Mouse (Mus musculus): ENCODE data around the gene Smyd5.

Gene Smyd5

DNA sequence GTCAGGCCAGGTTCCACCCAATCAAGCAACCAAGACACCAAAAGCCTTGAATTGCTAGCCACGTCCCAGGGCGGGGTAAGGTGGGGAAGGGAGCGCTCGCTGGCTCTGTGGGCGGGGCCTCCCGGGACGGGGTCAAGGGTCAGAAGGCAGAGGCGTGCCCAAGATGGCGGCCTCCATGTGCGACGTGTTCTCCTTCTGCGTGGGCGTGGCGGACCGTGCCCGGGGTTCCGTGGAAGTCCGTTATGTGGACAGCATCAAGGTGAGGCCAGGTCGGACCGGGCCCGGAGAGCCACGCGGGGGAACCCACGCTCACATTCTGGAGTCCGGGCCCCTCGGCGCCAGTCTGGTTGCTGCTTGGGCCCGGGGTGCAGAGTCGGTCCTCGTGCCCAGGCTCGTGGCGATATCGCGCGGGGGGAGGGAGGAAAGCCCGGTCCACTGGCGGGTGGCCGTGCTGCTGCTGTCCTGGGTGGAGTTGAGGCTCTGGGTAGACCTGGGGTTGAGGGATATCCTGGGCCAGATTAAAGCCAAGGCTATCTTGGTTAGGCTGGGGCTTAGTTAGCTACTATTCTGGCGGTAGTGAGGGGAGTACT lies at the start of gene Smyd5:
Gene Smyd5, plus strand, starts transcription at position 148 of the 590 bp plus-strand sequence.
- DNase-seq (ENCODE audit: low spot score) = peak; percentile 76

DNA sequence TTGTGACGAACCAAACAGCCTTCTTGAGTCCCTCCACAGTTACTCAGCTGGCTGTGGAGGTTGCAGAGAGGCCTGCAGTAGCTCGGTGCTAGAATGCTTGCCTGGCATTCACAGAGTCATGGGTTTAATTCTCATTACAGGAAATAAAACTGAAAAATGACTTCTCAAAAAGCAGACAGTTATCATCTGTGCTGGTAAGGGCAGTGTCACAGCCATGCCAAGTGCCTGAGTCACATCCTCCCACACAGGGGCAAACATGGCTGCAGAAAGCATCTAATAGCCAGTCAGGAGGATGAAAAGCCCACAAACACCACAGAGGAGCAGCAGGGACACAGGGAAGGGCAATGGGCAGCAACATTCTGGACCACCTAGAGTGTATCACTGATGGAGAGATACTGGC lies 49.0 kb upstream of the Smyd5 start:
- DNase-seq (ENCODE audit: low spot score) = no peak

DNA sequence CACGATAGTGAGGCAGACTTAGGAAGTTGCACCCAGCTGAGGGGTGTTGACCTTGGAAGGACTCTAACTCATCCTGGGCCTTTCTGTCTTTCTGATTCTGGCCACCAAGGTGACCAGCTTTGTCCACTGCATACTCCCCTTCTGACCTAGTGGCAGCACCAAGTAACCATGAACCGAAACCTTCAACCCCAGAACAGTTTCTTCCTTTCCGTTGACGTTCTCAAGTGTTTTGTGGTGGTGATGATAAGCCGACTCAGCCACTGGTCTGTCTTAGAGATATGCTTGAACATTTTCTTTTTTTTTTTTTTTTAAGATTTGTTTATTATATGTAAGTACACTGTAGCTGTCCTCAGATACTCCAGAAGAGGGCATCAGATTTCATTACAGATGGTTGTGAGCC lies 43.2 kb upstream of the Smyd5 start:
- DNase-seq (ENCODE audit: low spot score) = no peak

DNA sequence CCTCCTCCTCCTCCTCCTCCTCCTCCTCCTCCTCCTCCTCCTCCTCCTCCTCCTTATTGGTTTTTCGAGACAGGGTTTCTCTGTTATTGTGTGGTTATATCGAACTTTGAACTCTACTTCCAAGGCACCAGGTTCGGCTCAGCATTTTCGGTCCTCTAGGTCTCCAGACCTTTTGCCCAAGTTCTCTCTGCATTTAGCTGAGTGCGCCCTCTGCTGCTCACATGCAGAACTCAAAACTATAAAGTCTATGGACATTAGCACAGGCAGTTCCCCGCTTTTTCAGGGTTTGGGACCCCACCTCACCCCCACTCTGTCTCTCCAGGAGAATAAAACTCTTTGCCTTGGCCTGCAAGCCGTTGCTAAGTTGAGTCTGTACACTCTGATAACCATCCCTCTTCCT lies 40.0 kb upstream of the Smyd5 start:
- DNase-seq (ENCODE audit: low spot score) = no peak

DNA sequence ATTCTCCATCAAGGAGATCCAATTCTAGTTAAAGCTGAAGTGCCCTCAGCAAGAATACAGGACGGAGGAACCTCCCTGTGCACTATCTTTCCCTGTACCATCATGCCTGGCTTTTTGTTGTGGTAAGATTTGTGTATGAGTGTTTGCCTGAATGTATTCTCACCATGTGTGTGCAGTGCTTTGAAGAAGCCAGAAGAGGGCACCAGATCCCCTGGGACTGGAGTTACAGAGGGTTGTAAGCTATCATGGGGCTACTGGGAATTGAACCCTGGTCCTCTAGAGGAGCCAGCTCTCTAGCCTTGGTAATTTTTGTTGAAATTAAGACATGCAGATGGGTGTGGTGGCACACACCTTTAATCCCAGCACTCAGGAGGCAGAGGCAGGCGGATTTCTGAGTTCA lies 36.4 kb upstream of the Smyd5 start:
- DNase-seq (ENCODE audit: low spot score) = no peak

DNA sequence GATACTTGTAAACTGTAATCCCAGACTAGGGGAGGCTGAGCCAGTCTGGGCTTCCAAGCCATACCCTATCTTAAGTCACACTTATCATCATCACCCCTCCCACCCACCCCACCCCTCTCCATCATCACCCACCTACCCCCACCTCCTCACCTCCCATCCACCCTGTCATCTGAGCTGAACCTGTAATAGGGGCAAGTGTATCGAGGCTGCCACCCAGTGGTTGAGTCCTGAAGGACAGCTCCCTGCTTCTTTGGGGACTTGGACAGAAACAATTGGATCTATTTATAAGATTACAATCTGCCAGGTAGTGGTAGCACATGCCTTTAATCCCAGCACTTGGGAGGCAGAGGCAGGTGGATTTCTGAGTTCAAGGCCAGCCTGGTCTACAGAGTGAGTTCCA lies 34.6 kb upstream of the Smyd5 start:
- no peak for DNase-seq (ENCODE audit: low spot score)

DNA sequence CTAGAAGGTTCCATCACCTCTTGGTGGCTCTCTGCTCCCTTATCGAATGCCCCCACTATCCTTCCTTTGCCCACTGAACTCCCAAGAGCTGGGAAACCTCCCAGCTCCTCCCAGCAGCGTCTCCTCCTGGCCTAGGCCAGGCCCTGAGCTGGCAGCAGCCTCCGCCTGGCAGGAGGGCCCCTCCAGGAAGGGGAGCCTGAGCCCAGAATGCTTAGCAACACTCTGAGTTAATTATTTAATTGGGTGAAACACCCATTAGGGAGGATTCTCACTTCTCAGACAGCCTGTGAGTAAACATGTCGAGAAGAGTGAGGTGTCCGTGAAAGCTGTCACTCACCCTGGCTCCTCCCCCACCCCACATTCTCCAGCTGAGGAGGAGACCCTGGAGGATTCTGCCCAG lies 32.1 kb upstream of the Smyd5 start:
- no peak for DNase-seq (ENCODE audit: low spot score)

DNA sequence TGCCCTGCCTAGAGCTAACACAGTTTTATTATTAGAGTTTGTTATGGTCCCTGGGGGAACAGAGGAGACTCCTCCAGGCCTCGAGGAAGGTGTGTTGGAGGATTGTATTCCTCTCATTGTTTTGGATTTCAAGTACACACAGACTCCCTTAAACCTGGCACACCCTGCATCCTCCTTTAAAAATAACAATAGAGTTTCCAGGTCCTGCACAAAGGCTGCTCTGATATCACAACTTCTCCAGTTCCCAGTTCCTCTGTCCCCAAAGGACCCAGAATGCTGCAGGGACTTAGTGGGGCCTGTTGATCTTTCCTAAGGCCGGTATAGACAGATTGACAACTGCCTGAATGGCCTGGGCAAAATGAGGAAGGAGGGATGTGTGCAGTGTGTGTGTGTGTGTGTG lies 29.2 kb upstream of the Smyd5 start:
- DNase-seq (ENCODE audit: low spot score) = no peak

DNA sequence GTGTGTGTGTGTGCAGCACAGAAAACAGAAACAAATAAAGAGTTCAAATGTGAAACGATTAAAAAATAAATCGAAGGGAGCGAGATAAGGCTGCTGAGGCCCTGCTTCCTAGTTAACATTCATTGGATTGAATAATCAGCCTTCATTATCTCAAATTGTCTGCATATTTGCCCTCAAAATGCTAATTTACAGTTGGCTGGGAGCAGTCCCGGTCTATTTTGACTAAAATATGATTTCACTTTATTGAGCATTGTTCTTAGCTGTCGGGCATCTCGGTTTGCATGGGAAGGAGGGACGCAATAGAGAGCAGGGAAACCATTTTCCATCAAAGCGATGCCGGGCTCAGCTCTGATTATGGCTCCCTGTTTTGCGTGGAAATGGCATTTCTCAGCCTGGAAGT lies 28.8 kb upstream of the Smyd5 start:
- no peak for DNase-seq (ENCODE audit: low spot score)

DNA sequence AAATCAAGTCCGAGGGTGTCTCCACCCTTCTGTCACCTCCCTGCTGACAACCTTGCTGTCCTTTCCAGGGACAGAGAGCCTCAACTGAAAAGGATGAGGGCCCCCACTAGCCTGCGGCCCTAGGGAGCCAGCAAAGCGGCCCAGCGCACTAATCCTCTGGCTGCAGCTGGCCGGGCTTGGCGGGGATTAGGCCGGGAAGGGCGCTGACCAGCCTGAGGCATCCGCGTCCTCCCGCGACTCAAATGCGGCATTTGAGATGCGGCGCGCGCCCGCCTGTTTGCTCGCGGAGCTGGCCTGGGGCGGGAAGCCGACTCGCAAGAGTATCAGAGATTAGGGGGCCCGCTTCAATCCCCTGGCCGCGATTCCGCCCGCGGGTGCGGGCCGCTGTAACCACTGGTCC lies 22.8 kb upstream of the Smyd5 start:
- no peak for DNase-seq (ENCODE audit: low spot score)

DNA sequence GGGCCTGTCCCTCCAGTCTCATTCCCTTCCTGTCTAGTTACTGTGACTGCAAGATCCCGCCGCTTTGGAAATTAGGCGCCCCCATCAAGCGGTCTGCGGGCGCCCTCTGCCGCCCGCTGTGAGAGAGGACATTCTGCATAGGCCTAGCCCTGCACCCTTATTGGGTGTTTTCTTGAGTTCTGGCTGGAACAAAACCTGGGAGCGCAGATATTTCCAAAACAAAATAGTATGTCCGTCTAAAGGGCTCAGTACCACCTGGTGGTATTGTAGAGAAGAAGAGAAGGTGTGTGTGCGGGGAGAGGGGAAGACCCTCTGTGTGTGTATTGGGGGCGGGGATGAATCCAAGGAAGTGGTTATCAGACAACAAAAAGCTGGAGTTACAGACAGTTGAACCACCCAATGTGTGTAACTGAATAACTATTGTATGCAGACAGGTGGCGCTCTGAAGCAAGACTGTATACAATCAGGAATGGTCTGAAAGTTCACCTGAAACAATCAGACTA lies 21.0 kb upstream of the Smyd5 start:
- DNase-seq (ENCODE audit: low spot score) = no peak

DNA sequence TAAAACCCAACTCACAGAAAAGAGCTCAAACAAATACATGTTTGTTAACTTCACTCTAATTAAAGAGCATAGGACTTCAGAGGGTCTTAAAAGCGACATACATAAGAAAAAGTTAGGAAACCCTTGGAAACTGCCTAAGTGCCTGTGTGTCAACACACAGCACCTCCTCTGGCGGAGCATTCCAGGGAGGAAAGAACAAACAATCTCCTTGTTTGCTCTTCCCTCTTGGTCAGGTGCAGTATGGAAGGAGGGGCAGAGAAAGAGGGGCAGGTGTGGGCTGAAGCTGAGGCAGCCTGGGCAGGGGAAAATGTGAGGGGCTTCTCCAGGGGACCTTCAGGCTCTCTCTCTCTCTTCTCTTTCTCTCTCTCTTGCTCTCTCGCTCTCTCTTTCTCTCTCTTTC lies 16.0 kb upstream of the Smyd5 start:
- DNase-seq (ENCODE audit: low spot score) = no peak

DNA sequence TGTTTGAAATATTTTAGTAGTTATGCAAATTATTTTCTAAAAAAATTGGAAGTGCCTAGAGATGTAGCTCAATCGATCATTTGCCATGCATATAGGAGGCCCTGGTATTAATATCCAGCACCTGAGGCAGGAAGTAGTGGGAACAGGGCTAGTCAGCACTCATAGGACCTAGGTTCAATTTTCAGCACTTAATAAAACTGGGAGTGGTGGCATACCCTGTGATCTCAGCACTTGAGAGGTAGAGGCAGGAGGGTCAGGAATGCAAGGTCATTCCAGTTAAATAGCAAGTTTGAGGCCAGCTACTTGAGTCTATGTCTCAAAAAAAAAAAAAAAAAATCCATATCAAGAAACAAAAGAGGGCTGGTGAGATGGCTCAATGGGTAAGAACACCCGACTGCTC lies 12.6 kb upstream of the Smyd5 start:
- no peak for DNase-seq (ENCODE audit: low spot score)

DNA sequence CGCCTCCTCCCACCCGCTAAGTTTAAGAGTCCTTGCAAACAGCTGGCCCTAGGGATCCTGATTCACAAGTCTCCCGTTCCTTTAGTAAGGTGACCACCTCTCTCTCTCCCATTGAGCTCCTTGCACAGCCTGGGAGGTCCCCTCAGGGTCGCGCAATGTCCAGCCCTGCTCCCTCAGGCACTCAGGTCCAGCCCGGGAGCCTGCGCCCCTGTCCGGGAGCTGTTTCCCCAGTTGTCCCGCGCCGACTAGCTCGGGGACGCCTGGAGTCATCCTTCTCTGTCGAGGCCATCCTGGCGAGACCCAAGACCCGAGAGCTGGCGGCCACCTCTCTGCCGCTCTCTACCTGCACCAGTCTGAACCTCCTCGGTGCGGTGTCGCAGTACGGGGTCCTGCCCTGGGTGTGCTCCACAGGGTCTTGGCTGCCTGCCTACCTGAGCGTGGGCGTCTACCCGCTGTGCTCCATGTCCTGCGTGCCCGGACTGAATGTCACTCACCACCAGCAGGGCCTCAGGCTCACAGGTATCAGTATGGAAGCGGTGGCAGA lies 7.9 kb upstream of the Smyd5 start, which contains the start of gene Noto:
Gene Noto, plus strand, starts transcription at position 51 of the 544 bp plus-strand sequence.
- no peak for DNase-seq (ENCODE audit: low spot score)

DNA sequence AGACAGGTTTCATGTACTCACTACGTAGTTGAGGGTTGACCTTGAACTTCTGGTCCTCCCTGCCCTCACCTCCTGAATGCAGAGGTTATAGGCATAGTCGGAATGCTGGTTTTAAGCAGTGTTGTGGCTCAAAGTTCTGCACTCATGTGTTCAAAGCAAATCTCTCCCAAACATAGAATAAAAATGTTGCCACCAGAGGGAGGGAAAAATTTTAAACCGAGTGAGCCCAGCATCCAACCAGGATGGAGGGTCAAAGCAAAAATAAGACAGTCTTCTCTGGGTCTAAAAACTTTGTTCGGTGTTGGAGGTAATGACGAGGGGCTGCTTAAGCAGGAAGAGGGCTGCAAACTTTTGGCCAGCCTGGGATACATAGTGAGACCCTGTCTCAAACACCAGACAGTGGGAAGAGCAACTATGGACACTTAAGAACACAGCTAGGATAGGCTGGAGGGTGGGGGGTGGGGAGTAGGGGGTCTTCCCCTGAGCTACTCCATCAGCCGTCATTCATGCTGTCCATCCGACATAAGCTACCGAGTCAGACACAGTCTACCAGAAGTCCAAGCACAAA lies 431 bp upstream of the Smyd5 start:
- DNase-seq (ENCODE audit: low spot score) = no peak

DNA sequence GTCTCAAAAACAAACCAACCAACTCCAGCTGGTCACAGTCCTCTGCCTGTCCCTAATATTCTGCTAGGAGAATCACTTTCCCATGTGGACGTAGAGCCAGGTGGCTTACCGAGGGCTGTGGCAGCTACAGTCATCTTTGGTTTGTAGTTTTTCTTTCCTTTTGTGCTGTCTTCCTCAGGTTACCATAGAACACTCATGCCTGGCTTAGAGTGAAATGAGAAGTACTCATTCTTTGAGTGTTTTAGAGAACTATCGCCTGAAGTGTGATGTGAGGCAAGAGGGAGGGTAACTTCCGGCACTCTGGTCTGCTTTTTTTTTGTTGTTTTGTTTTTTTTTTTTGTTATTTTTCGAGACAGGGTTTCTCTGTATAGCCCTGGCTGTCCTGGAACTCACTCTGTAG lies 2.1 kb downstream of the Smyd5 start:
- DNase-seq (ENCODE audit: low spot score) = no peak

DNA sequence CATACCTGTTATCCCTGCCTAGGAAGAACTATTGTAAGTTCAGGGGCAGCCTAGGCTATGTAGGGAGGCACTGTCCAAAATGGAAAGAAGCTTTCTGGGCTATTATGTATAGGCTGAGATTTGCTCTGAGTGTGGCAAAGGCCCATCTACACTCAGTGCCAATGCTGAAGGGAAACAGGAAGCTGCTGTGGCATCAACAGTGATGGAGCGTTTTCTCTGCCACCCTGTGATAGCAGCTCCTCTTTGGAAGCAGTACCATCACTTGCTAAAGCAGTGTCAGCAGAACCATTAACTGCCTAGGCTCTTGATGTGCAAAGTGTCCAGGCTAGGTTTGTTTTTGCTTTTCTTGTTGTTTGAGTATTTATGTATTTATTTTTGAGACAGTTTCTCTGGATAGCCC lies 4.4 kb downstream of the Smyd5 start:
- DNase-seq (ENCODE audit: low spot score) = no peak

DNA sequence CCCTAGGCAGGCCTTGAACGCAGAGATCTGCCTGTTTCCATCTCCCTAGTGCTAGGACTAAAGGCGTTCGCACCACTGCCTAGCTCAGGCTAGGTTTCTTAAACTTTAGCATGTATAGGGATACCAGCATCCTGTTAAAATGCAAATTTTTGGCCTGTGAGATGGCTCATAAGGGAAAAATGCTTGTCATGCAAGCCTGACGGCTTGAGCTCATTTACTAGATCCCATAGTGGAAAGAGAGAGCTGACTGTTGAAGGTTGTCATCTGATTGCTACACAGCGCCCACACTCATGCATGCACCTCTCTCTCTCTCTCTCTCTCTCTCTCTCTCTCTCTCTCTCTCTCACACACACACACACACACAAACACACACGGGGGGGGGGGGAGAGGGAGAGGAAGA lies 4.8 kb downstream of the Smyd5 start:
- no peak for DNase-seq (ENCODE audit: low spot score)

DNA sequence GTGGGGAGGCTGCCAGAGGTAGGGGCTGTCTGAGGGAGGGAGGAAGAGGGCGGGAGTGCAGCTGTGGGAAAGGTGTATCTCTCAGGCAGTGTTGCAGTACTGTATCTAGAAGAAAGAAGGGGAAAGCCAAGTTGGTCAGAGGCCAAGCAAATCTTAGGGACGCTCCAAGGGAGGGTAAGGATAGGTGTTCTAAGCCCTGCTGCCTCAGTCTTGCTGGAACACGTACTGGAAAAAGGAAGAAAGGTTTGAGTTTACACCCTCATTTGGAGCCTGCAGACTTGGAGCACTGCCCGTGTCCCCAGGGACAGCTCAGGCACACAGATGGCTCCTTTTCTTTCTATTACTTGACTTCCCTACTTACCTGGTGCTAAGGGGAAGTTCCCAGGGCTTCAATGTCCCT lies 9.4 kb downstream of the Smyd5 start:
- DNase-seq (ENCODE audit: low spot score) = no peak

DNA sequence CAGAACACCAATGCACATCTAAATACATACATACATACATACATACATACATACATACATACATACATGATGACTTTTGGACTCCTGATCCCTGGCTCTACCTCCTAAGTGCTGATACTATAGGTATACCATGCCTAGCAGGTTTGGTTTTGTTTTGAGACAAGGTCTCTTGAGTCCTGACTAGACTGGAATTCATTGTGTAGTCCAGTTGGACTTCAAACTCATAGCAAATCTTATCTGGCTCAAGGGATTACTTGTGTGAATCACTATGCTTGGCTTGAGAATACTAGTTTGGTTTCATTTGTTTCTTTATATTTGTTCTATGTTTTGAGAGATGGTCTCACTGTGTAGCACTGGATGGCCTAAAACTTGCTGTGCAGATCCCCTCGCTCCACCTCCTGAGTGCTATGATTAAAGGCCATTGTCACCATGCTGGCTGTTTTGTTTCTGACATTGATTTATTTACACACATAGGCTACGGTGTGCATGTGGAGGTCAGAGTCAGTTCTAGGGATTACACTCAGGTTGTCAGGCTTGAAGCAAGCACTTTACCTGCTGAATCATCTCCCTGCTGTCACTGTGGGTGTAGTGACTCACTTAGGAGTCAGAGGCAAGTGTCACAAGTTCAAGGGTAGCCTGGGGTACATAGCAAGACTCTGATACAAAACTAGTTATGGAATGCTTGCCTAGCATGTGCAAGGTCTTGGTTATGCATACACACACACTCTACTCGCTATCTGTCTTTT lies 11.9 kb downstream of the Smyd5 start:
- no peak for DNase-seq (ENCODE audit: low spot score)

DNA sequence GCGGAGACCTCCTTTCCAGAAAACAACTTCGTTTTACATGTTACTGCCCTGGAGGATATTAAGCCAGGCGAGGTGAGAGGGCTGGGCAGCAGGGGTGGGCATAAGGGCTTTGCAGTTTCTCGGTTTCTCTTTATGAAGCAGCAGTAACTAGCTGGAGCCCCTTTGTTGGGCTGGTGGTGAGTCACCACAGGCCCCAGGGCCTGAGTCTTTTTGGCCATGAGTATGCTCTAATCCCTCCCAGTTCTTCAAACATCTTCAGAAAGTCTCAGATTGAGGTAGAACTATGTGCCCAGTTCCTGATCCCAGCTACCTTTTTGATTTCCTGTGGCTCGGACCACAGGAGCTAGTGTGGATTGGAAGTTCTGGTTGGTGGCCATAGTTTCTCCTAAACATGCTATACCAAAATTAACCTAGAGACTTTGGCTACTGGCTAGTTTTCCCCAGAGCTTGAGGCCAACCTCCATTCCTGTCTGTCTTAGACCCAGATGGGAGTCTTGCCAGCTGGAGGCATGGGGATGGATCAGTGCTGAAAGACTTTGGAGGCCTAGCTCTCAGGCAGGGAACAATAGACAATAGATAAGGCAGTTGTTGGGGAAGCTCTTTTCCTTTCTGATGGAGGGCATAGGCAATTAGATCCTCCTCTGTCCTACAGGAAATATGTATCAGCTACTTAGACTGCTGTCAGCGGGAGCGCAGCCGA lies 12.6 kb downstream of the Smyd5 start:
- no peak for DNase-seq (ENCODE audit: low spot score)

DNA sequence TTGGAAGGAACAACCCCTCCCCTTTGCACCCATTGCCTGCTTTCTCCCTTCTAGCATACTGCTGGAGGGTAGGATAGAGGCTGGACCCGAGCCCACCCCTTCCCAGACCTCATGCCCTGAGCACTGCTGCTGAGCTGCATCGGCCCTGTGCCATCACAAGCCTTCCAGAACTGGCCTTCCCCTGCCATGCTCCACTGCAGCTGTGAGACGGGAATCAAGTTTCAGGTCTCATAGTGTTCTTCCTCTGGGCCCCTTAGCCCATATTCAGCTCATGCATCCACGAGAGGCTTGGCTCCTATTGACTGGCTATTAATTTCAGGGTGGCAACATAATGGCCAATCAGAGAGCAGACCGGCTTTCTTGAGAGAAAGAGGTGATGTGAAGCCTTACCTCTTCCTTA lies 13.5 kb downstream of the Smyd5 start:
- no peak for DNase-seq (ENCODE audit: low spot score)

DNA sequence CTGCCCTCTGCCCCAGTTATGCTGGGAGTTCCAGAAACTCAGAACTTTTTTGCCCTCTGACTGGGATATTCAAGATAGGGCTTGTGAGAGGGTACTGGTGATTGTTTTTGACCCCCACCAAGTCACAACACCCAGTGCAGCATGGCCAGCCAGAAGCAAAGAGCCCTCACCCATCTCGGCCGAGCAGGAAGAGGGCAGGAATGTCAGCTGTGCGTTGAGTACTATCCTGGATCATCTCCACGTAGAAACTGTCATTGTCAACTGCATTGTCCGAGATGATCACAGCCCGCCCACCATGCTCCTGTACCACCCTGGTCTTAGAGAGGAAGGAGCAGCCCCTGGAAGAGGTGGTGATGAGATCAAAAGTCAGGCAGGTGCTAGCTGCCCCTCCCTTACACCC lies 15.6 kb downstream of the Smyd5 start:
- no peak for DNase-seq (ENCODE audit: low spot score)
